Mouse (Mus musculus) E14TG2a.4 (cell line): ENCODE results near the gene Serinc4.
"Not testable (repeated sequence)": the region's sequence is repeated elsewhere in the genome, so short reads cannot be mapped to it uniquely, and the experiment has no call there.

Experiments used
- H3K27me3 ChIP-seq: 2 replicates; pipeline ENCODE4 v1.6.1; 2014; ENCODE audit warnings: low read length, control low read depth; ENCODE audit not compliant: insufficient read depth
- H3K36me3 ChIP-seq: 2 replicates; pipeline ENCODE4 v1.6.1; 2014; ENCODE audit warnings: low read length, control low read depth; ENCODE audit not compliant: insufficient read depth
- H3K4me1 ChIP-seq: replicated peaks from 2 replicates; pipeline ENCODE4 v1.6.1; 2014; ENCODE audit warnings: low read depth, low read length, control low read depth
- H3K4me3 ChIP-seq: replicated peaks from 2 replicates; pipeline ENCODE4 v1.5.1; 2014; ENCODE audit warnings: mild to moderate bottlenecking, low read length
- H3K9me3 ChIP-seq: 2 replicates; pipeline ENCODE4 v1.6.1; 2014; ENCODE audit warnings: low read length, control low read depth
- CTCF ChIP-seq: conservative IDR thresholded peaks from 2 replicates; pipeline ENCODE4 v1.5.1; 2014; ENCODE audit warnings: low read length
- NANOG ChIP-seq: IDR thresholded peaks from 2 replicates; pipeline ENCODE4 v1.6.1; 2014; ENCODE audit warnings: borderline replicate concordance, low read length, mixed read lengths
- POU5F1 ChIP-seq: IDR thresholded peaks from 2 replicates; pipeline ENCODE4 v1.6.1; 2014; ENCODE audit warnings: low read length, borderline replicate concordance

Gene Serinc4

DNA sequence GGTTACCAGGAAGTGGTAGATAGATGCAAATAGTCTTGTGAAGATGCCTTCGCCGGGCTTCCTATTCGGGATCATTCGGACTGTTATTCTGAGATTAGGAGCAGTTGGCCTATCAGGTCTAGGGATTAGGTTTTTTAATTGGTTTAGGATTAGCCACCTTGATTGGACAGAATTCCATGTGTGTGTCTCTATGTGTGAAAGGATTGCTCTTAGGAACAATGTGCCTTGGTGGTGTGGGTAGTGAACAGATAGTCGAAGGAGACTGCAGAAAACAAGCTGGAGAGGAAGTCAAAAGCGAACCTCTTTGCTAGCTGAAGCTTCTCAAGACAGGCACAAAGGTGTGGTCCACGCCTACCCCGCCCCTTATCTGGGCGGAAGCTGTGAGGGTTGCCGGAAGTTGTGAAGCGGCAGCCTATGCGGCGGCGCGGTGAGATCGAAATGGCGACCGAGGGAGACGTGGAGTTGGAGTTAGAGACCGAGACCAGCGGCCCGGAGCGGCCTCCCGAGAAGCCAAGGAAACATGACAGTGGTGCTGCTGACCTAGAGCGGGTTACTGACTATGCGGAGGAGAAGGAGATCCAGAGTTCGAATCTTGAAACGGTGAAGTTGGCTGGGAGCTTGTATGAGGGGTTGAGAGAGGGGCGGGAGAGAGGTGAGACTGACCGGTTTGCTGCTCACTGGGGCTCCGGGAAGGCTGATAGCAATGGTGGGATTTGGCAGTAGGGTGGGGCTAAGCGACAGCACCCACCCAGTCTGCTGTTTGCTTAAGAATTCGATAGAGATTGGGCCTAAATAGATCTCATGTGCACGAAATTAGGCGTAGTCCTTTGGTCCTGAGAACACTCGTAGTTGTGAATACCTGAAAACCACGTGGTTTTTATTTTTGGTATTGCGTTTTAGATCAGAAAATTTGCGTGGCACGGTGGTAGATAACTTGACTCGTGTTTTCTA, at the start of gene Serinc4:
Gene Serinc4 (minus strand): TSS at position 90 of the 951 bp plus-strand sequence.
- no peaks in the 10 kb centered on the region for H3K9me3 ChIP-seq
- H3K4me3 ChIP-seq, result peak within 1 kb of the TSS; percentile 92
- TF ChIP-seq CTCF, result no peak
- no peak for TF ChIP-seq POU5F1
- no peak for TF ChIP-seq NANOG
- H3K27me3 ChIP-seq, result no peaks in the 10 kb centered on the region
- H3K36me3 ChIP-seq, result peaks cover 72% of the 10 kb centered on the region
- peaks cover 57% of the 10 kb centered on the region for H3K4me1 ChIP-seq

DNA sequence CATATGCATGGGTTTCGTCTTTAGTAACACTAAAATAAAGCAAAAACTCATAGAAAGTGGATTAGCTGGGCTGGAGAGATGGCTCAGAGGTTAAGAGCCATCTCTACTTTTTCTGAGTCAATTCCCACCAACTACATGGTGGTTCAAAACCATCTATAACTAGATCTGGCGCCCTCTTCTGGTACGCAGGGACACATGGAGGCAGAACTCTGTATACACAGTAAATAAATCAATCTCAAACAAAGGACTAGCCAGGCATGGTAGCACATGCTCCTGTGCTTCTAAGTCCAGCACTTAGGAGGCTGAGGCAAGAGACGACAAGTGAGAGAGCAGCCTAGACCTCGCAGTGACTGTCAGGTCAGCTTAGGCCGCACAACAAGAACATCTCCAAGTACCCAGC, 45.0 kb upstream of the Serinc4 start:
- not testable (repeated sequence) for H3K4me3 ChIP-seq, H3K27me3 ChIP-seq, H3K9me3 ChIP-seq, H3K4me1 ChIP-seq
- H3K36me3 ChIP-seq, result peaks cover 14% of the 10 kb centered on the region

DNA sequence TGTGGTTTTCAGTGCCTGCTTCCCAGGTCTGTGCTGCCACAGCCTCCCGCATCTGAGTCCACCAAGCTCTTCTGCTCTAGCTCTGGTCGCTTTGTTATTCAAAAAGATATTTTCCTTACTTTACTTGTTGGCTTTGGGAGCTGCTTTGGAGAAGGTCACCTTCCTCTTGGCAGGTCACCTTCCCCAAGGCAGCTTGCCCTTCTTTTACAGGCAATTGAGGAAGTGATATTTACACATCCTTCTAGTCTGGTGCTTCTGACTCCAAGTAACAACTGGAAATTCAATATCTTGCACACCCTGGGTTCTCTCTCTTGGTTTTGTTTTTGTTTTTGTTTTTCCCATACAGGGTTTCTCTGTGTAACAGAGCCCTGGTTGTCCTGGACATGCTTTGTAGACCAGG, 27.8 kb upstream of the Serinc4 start:
- peaks cover 17% of the 10 kb centered on the region for H3K4me1 ChIP-seq
- H3K36me3 ChIP-seq, H3K9me3 ChIP-seq, H3K4me3 ChIP-seq, H3K27me3 ChIP-seq: not testable (repeated sequence)

DNA sequence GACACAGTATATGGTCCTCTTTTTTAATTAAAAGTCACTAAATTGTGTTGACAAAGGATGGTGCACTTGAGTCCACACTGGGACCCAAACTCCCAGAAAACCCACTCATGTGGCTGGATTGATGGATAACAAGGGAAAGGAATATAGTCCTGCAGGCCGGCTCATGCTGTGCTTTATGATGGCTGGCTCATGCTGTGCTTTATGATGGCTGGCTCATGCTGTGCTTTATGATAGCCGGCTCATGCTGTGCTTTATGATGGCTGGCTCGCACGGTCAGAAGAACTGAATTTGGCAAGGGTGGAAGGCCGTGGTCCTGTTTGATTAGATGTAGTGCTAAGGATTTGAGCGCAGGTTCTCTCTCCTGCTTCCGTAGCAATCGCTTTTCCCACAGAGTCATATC, 27.0 kb upstream of the Serinc4 start:
- Histone ChIP-seq H3K27me3 (no peaks in the 10 kb centered on the region), H3K36me3 (no peaks in the 10 kb centered on the region), H3K4me1 (peaks cover 17% of the 10 kb centered on the region), H3K9me3 (no peaks in the 10 kb centered on the region), H3K4me3 (no peak overlapping the region)
- TF ChIP-seq NANOG (peak; percentile 91), POU5F1 (no peak), CTCF (no peak)

DNA sequence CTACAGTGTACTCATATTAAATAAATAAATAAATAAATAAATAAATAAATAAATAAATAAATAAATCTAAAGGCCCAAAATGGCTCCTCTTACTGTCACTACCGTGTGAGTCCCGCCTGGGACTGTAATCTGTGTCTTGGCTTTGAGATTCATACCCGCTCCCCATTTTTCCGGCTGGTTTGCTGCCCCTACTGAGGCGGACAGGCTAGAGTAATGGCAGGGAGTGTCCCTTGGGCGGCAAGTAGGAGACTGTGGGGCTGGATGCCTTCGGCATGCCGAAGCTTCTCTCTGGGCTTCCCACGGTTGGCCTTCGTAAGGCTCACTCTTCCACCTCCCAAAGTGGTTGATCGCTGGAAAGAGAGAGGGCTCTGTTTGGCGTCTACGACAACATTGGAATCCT, 24.3 kb upstream of the Serinc4 start:
- not testable (repeated sequence) for H3K9me3 ChIP-seq, H3K27me3 ChIP-seq, H3K36me3 ChIP-seq, H3K4me3 ChIP-seq
- H3K4me1 ChIP-seq, result peaks cover 24% of the 10 kb centered on the region

DNA sequence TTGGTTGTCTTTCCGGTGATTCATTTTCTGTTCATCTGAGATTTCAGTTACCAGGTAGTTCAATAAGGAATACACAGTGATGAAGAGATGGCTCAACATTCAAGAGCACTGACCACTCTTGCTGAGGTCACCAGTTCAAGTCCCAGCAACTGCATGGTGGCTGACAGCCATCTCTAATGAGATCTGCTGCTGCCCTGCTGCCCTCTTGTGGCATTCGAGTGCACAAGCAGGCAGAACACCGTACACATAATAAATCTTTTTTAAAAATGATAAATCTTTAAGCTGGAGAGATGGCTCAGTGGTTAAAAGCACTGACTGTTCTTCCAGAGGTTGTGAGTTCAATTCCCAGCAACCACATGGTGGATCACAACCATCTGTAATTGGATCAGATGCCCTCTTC, 23.9 kb upstream of the Serinc4 start:
- Histone ChIP-seq H3K4me3 (no peak overlapping the region), H3K4me1 (peaks cover 24% of the 10 kb centered on the region), H3K36me3 (no peaks in the 10 kb centered on the region), H3K9me3 (no peaks in the 10 kb centered on the region), H3K27me3 (no peaks in the 10 kb centered on the region)
- TF ChIP-seq CTCF, result peak; percentile 53
- no peak for TF ChIP-seq POU5F1

DNA sequence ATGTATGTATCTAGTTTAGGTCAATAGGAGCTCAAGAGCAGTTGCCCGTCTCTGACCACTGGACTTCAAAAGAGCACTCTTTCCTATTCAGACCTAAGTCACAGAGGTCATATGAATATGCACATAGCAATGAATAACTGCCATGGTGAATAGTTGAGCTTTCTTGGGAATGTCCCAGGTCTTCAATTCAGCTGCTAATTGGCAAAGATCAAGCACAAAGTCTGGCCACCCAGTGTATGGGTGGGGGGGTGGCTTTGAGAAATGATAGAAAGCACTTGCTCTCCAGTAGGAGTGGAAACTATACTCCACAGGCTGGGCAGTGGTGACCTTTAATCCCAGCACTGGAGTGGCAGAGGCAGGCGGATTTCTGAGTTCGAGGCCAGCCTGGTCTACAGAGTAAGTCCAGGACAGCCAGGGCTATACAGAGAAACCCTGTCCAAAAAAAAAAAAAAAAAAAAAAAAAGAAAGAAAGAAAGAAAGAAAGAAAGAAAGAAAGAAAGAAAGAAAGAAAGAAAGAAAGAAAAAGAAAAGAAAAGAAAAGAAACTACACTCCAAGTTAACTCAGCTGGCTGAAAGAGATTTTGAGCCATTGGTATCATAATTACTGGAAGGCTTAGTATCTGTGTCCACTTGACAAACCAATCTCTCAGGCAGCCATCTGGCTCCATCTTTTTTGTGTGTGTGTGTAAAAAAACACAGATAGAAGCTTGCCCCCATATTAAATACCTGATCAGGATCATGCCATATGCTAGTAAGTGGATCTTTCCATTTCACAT, 21.1 kb upstream of the Serinc4 start:
- no peaks in the 10 kb centered on the region for H3K9me3 ChIP-seq
- H3K4me3 ChIP-seq, result no peak overlapping the region
- no peaks in the 10 kb centered on the region for H3K27me3 ChIP-seq
- TF ChIP-seq CTCF (no peak), NANOG (no peak), POU5F1 (no peak; the same call in 1 of the 2 replicates)
- H3K36me3 ChIP-seq, result no peaks in the 10 kb centered on the region
- peaks cover 9% of the 10 kb centered on the region for H3K4me1 ChIP-seq

DNA sequence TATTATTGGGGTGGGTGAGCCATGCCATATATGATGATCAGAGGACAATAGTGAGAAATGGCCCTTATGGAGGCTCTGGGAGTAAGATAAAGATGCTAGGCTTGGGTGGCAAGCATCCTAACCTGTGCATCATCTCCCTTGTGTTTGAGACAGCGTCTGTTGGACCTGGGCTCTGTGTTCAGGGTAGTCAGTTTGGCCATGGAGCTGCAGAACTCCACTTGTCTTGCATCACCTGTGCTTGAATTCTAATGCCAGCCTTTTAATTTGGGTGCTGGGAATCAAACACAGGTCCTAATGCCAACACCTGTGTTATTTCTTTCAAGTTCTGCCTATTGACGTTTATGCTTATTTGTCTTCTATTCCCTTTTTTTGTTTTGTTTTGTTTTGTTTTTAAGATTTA, 18.7 kb upstream of the Serinc4 start:
- H3K27me3 ChIP-seq, H3K9me3 ChIP-seq, H3K4me3 ChIP-seq: not testable (repeated sequence)
- peaks cover 16% of the 10 kb centered on the region for H3K4me1 ChIP-seq
- peaks cover 12% of the 10 kb centered on the region for H3K36me3 ChIP-seq

DNA sequence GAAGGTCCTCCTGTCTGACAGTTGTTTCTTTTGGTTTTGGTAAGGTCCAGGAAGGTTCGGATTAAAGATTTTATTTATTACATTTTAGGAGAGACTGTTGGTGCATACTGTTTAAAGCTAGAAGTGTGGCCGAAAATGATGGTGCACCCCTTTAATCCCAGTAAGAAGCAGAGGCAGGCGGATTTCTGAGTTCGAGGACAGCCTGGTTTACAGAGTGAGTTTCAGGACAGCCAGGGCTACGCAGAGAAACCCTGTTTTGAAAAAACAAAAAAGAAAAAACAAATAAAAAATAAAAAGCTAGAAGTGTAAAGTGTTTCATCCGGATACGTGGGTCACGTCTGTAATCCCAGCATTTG, 17.6 kb upstream of the Serinc4 start:
- peak overlapping the region; percentile 78 for H3K4me3 ChIP-seq
- TF ChIP-seq CTCF, result no peak
- TF ChIP-seq NANOG, result no peak
- TF ChIP-seq POU5F1, result no peak
- no peaks in the 10 kb centered on the region for H3K9me3 ChIP-seq
- no peaks in the 10 kb centered on the region for H3K27me3 ChIP-seq
- peaks cover 12% of the 10 kb centered on the region for H3K36me3 ChIP-seq
- H3K4me1 ChIP-seq, result peaks cover 16% of the 10 kb centered on the region

DNA sequence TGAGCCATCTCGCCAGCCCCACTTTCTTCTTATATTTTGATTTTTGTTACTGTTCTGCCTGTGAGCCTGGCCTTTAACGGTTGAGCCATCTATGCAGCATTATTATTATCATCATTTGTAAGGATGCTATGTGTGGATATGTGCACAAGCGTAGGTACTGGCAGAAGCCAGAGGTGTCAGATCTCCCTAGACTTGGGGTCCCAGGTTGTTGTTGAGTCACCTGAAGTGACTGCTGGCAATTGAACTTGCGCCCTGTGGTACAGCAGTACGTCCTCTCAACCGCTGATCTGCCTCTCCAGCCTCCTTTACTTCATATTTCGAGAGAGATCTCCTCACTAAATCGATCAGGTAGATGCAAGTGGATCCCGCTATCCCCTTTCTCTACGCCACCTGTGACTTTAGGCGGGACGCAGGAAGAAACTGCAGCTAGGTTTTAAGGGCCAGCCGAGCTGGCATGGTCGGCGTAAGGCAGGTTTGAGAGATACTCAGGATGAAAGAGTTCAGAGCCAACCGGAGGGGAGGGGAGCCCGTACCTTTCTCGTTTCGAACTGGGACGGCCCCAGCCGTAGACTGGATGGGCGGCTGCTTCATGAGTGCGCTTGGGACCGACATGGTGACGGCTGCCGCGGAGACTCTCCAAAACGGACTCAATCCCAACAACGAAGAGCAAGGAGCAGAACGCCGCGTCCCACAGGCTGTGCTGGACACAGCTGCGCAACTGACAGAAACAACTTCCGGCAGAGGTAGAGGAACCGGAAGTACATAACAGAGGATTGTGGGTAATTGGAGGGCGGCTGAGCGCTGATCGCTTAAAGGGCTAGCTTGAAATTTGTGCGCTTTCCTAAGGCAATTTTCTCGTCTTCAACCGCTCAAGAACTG, 17.0 kb upstream of the Serinc4 start, which contains the start of gene Mfap1b:
Gene Mfap1b (minus strand): TSS at position 767 of the 879 bp plus-strand sequence.
- H3K27me3 ChIP-seq, H3K9me3 ChIP-seq: not testable (repeated sequence)
- H3K4me3 ChIP-seq, result peak within 1 kb of the TSS; percentile 78
- H3K36me3 ChIP-seq, result peaks cover 12% of the 10 kb centered on the region
- peaks cover 16% of the 10 kb centered on the region for H3K4me1 ChIP-seq
